Mouse (Mus musculus): ENCODE results near the gene Memo1.

- no peak for TF ChIP-seq CTCF (IDR thresholded peaks at IDR 0.05; ENCODE audit: low read depth, low read length)
- TF ChIP-seq GATA2 (IDR thresholded peaks at IDR 0.05; ENCODE audit: borderline replicate concordance, low read depth, low read length) = no peak
- no peak for TF ChIP-seq TAL1 (conservative IDR thresholded peaks at IDR 0.05; ENCODE audit: low read depth, low read length)
- no peak for TF ChIP-seq POLR2AphosphoS5 (IDR thresholded peaks at IDR 0.05; ENCODE audit: insufficient replicate concordance, low read depth, low read length)
Measured at GRCm38 (mm10) chr17:74305616-74306015, 10.3 kb upstream of the Memo1 start.

Measured in G1E (cell line).